Comparison of ENCODE assay signal across 20 mouse cellular contexts in genomic region chr5:30551022-30551638, GRCm38 (mm10). TPM values are rescaled to one million over a fixed set of nuclear protein-coding genes. Genes with fewer than 3 reads are reported as not detected.
"Had no signal": no experiment of that assay in that cellular context is flagged by ENCODE, and none has a peak within 500 bp of the region (broad histone marks: within the 10 kb centered on the region; RNA-seq: fewer than 3 reads in every experiment).

No protein-coding gene starts in this region.

- H3K9me3 ChIP-seq: limb, embryonic 10.5 days; liver, embryonic 13.5 days; midbrain, embryonic 10.5 days; neural tube, embryonic 15.5 days had no signal

- H3K36me3 ChIP-seq: limb, embryonic 10.5 days; liver, embryonic 13.5 days; midbrain, embryonic 10.5 days; neural tube, embryonic 15.5 days had no signal

- H3K27ac ChIP-seq: left cerebral cortex, adult 2 months; limb, embryonic 10.5 days; liver, embryonic 13.5 days; midbrain, embryonic 10.5 days; neural tube, embryonic 15.5 days had no signal

- H3K9ac ChIP-seq: liver, embryonic 13.5 days; liver, postnatal 0 days; neural tube, embryonic 15.5 days had no signal

- ATAC-seq: liver, postnatal 0 days had no signal

- H3K4me2 ChIP-seq: liver, embryonic 13.5 days; neural tube, embryonic 15.5 days had no signal

- H3K4me3 ChIP-seq: left cerebral cortex, adult 2 months; limb, embryonic 10.5 days; liver, embryonic 13.5 days; midbrain, embryonic 10.5 days; myocyte; neural tube, embryonic 15.5 days had no signal

- H3K27me3 ChIP-seq: neural tube, embryonic 15.5 days had no signal

- DNase-seq: liver, embryonic 13.5 days; liver, postnatal 0 days; right cerebral cortex, adult 18-20 months; right cerebral cortex, postnatal 25 days; thymus, postnatal 36 days had no signal

- H3K4me1 ChIP-seq: liver, embryonic 13.5 days had no signal

RNA-seq across cellular contexts. Expression of gene Cib4, which starts 5.5 kb away (rescaled TPM):
- total RNA-seq: layer of hippocampus, adult 8-10 months; layer of hippocampus, postnatal 14 days; left cerebral cortex, adult 2 months; left cerebral cortex, postnatal 14 days; megakaryocyte, adult 5-6 weeks had no signal
- polyA plus RNA-seq: large intestine, adult 2 months; limb, embryonic 10.5 days; liver, embryonic 13.5 days; liver, postnatal 0 days; midbrain, embryonic 10.5 days; midbrain, embryonic 14.5 days; myocyte; neural tube, embryonic 11.5 days; neural tube, embryonic 15.5 days; small intestine, adult 2 months; stomach, embryonic 16.5 days; thymus, postnatal 0 days had no signal

RNA-seq across cellular contexts. Expression of gene Kcnk3, which starts 36.8 kb away (rescaled TPM):
- total RNA-seq: megakaryocyte, adult 5-6 weeks had no signal
